Mouse (Mus musculus) kidney, embryonic 16.5 days (tissue): ENCODE results near the gene Gm13539. TPM values are rescaled to one million over a fixed set of nuclear protein-coding genes. Genes with fewer than 3 reads are reported as not detected.
"Not testable (repeated sequence)": the region's sequence is repeated elsewhere in the genome, so short reads cannot be mapped to it uniquely, and the experiment has no call there.

ENCODE experiments used
- ATAC-seq: fragments of 200-750 bp; cut with Nextera tagmentation; 2 replicates; pipeline ENCODE4 v1.8.0; 2017; ENCODE audit warnings: moderate TSS enrichment; ENCODE audit not compliant: low FRiP score, low TSS enrichment
- H3K27ac ChIP-seq: fragments of 300-500 bp; sonication (generic); 2 replicates; pipeline ENCODE4 v1.5.1; 2014; ENCODE audit warnings: low read length
- H3K27me3 ChIP-seq: fragments of 300-500 bp; sonication (generic); 2 replicates; pipeline ENCODE4 v1.6.1; 2014; ENCODE audit warnings: low read length, control low read depth, mixed read lengths; ENCODE audit not compliant: insufficient read depth
- H3K36me3 ChIP-seq: fragments of 300-500 bp; sonication (generic); 2 replicates; pipeline ENCODE4 v1.6.1; 2014; ENCODE audit warnings: low read length, control low read depth, mixed read lengths; ENCODE audit not compliant: insufficient read depth
- H3K4me1 ChIP-seq: fragments of 300-500 bp; sonication (generic); 2 replicates; pipeline ENCODE4 v1.6.1; 2014; ENCODE audit warnings: low read length, control low read depth, mixed read lengths; ENCODE audit not compliant: insufficient read depth
- H3K4me2 ChIP-seq: fragments of 300-500 bp; sonication (generic); replicated peaks from 2 replicates; pipeline ENCODE4 v1.6.1; 2014; ENCODE audit warnings: low read depth, low read length
- H3K4me3 ChIP-seq: fragments of 300-500 bp; sonication (generic); 2 replicates; pipeline ENCODE4 v1.5.1; 2014; ENCODE audit warnings: mild to moderate bottlenecking, low read length
- H3K9ac ChIP-seq: fragments of 300-500 bp; sonication (generic); replicated peaks from 2 replicates; pipeline ENCODE4 v1.6.1; 2014; ENCODE audit warnings: low read length
- H3K9me3 ChIP-seq: fragments of 300-500 bp; sonication (generic); 2 replicates; pipeline ENCODE4 v1.6.1; 2016; ENCODE audit warnings: low read length, control low read depth
- WGBS: fragments of 180-500 bp; shearing (Covaris S2); extraction: QIAGEN DNeasy Blood & Tissue Kit; methylation state at CpG from one replicate; pipeline ENCODE4 v1.1.7; 2014; 5-methylcytosine and 5-hydroxymethylcytosine counted together
- polyA plus RNA-seq: library from polyadenylated mRNA; unstranded; fragments of >200 nt; fragmentation: Nextera tagmentation; extraction: Ambion mirVana; gene quantifications from 2 replicates; pipeline ENCODE4 v1.2.1, GENCODE M21; 2015

Gm13539 gene
- polyA plus RNA-seq, result not detected in 2 replicates

GRCm38 (mm10) chr2:25781957-25782356 lies at the start of gene Gm13539:
Gene Gm13539, plus strand, starts transcription at chr2:25782257.
- 92% methylated on average over 3 of the region's 3 CpGs for WGBS
- Histone ChIP-seq H3K9me3 (no peaks in the 10 kb centered on the region), H3K4me2 (no peak within 1 kb of the TSS), H3K27me3 (no peaks in the 10 kb centered on the region), H3K9ac (no peak within 1 kb of the TSS), H3K27ac (no peak within 1 kb of the TSS), H3K4me3 (no peak within 1 kb of the TSS), H3K4me1 (no peaks in the 10 kb centered on the region), H3K36me3 (no peaks in the 10 kb centered on the region)
- no peak for ATAC-seq

DNA sequence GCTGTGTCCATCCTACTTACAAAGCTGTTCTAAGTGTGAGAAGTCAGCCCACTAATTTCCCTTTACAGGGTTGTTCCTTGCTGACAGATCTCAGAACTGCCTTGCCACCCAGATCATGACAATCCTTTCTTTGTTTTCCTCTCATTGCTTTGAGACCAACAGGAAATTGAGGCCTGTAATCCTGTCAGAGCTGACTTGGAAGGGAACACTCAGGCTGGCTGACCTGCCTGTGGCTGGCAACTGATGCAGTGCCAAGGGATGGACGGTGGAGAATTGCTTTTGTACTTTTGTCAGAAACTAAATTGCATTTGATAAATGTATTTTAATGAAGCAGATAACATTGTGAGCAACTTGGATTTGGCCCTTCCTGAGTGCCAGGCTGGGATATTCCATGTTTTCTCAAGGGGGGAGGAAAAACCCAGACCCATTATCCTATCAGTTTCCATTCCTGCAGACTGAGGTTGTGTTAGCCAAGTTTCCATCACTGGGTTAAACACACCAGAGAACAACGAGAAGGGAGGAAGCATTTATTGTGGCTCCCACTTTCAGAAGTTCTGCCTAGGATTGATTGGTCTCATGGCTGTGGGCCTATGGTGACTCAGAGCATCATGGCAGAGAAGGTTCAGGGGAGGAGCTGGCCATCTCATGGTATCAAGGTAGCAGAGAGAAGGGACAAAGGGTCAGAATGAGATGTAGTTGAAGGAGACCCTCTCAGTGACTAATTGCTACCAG lies 48.7 kb upstream of the Gm13539 start:
- Histone ChIP-seq H3K27ac (peak overlapping the region; percentile 37; the same call in 1 of the 2 replicates), H3K4me3 (no peak overlapping the region), H3K9me3 (no peaks in the 10 kb centered on the region), H3K4me2 (no peak overlapping the region), H3K27me3 (no peaks in the 10 kb centered on the region), H3K9ac (no peak overlapping the region), H3K36me3 (no peaks in the 10 kb centered on the region), H3K4me1 (no peaks in the 10 kb centered on the region)
- peak; percentile 27; the same call in 1 of the 2 replicates for ATAC-seq
- WGBS, result 18% methylated on average over 2 of the region's 2 CpGs

DNA sequence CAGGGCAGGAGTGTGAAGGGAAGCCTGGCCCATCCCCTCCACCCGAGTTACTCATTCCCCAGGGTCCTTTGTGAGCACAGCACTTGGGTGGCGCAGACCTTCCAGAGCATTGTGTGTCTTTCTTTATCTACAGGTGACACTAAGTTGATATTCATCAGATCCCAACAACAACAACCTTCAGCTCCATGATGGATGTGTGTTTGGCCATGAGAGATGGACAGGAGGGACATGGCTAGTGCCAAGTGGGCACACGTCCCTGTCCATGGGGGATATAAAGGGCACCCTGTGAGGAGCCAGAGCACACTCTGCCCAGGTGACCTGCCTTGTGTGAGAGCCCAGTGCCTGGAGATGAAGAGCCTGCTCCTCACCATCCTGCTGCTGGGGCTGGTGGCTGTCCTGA lies 45.3 kb upstream of the Gm13539 start, which contains the start of gene Obp2b:
TSS of gene Obp2b (plus strand) at position 301 of the 400 bp plus-strand sequence.
- not testable (repeated sequence) for H3K4me2 ChIP-seq, H3K9me3 ChIP-seq, H3K27me3 ChIP-seq, H3K36me3 ChIP-seq, H3K4me1 ChIP-seq, H3K27ac ChIP-seq, H3K4me3 ChIP-seq, ATAC-seq, H3K9ac ChIP-seq
- 74% methylated on average over 3 of the region's 3 CpGs for WGBS

- Histone ChIP-seq H3K27ac (no peak overlapping the region), H3K4me1 (no peaks in the 10 kb centered on the region), H3K36me3 (no peaks in the 10 kb centered on the region), H3K9ac (no peak overlapping the region), H3K4me3 (no peak overlapping the region), H3K9me3 (no peaks in the 10 kb centered on the region), H3K4me2 (no peak overlapping the region), H3K27me3 (no peaks in the 10 kb centered on the region)
- 76% methylated on average over 1 of the region's 1 CpGs for WGBS
- ATAC-seq, result no peak
These were observed 40.4 kb upstream of the Gm13539 start for GRCm38 (mm10) chr2:25741671-25742070.

- no peak overlapping the region for H3K27ac ChIP-seq
- H3K4me1 ChIP-seq, result no peaks in the 10 kb centered on the region
- H3K27me3 ChIP-seq, result no peaks in the 10 kb centered on the region
- ATAC-seq, result no peak
- H3K9me3 ChIP-seq, result peaks cover 3% of the 10 kb centered on the region; the same call in 1 of the 2 replicates
- no peak overlapping the region for H3K4me2 ChIP-seq
- H3K9ac ChIP-seq, result no peak overlapping the region
- WGBS, result 77% methylated on average over 1 of the region's 1 CpGs
- no peaks in the 10 kb centered on the region for H3K36me3 ChIP-seq
- no peak overlapping the region for H3K4me3 ChIP-seq
These were observed 27.9 kb upstream of the Gm13539 start for GRCm38 (mm10) chr2:25754201-25754600.

- peak; percentile 67 for ATAC-seq
- no peak overlapping the region for H3K4me2 ChIP-seq
- peak overlapping the region; percentile 25; the same call in 1 of the 2 replicates for H3K27ac ChIP-seq
- H3K9me3 ChIP-seq, result peaks cover 3% of the 10 kb centered on the region; the same call in 1 of the 2 replicates
- no peaks in the 10 kb centered on the region for H3K36me3 ChIP-seq
- H3K27me3 ChIP-seq, result no peaks in the 10 kb centered on the region
- WGBS, result 14% methylated on average over 4 of the region's 4 CpGs
- no peaks in the 10 kb centered on the region for H3K4me1 ChIP-seq
- H3K9ac ChIP-seq, result no peak overlapping the region
- no peak overlapping the region for H3K4me3 ChIP-seq
These were observed 23.9 kb upstream of the Gm13539 start for GRCm38 (mm10) chr2:25758064-25758625.

- Histone ChIP-seq H3K27me3 (no peaks in the 10 kb centered on the region), H3K36me3 (no peaks in the 10 kb centered on the region), H3K4me3 (no peak within 1 kb of the TSS), H3K27ac (no peak within 1 kb of the TSS), H3K9me3 (no peaks in the 10 kb centered on the region), H3K4me1 (no peaks in the 10 kb centered on the region), H3K9ac (no peak within 1 kb of the TSS), H3K4me2 (no peak within 1 kb of the TSS)
- no peak for ATAC-seq
- 44% methylated on average over 2 of the region's 2 CpGs for WGBS
These were observed 16.8 kb upstream of the Gm13539 start, which contains the start of gene Lcn3 for GRCm38 (mm10) chr2:25765269-25765668. Gene Lcn3, plus strand, starts transcription at chr2:25765569.

GRCm38 (mm10) chr2:25767764-25768163 lies 14.3 kb upstream of the Gm13539 start:
- no peaks in the 10 kb centered on the region for H3K9me3 ChIP-seq
- H3K9ac ChIP-seq, result no peak overlapping the region
- no peaks in the 10 kb centered on the region for H3K36me3 ChIP-seq
- no peak for ATAC-seq
- no peaks in the 10 kb centered on the region for H3K27me3 ChIP-seq
- no peak overlapping the region for H3K27ac ChIP-seq
- H3K4me3 ChIP-seq, result no peak overlapping the region
- no peaks in the 10 kb centered on the region for H3K4me1 ChIP-seq
- H3K4me2 ChIP-seq, result no peak overlapping the region
- WGBS, result 81% methylated on average over 4 of the region's 4 CpGs

DNA sequence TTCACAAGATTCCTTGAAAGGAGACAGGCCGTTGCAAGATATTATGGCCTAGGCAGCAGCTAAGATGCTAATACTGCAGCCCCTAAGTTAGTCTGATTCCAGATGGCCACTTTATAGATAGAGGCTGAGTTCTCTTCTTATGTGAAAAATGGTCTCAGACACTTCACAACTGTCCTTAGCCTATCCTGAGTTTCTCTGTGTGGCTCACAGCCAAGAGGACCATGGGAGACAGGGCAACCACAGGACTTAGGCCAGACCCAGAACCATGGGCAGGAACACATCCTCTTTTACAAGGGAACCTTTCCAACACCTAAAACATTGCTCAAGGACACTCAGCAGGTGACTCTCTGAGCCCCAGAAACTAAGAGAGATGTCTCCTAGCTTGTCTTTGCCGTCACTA lies 8.6 kb upstream of the Gm13539 start:
- ATAC-seq, result no peak
- no peaks in the 10 kb centered on the region for H3K9me3 ChIP-seq
- no peaks in the 10 kb centered on the region for H3K27me3 ChIP-seq
- no peaks in the 10 kb centered on the region for H3K4me1 ChIP-seq
- no peak overlapping the region for H3K4me2 ChIP-seq
- H3K4me3 ChIP-seq, result no peak overlapping the region
- no peaks in the 10 kb centered on the region for H3K36me3 ChIP-seq
- 90% methylated on average over 2 of the region's 2 CpGs for WGBS
- H3K9ac ChIP-seq, result no peak overlapping the region
- no peak overlapping the region for H3K27ac ChIP-seq

DNA sequence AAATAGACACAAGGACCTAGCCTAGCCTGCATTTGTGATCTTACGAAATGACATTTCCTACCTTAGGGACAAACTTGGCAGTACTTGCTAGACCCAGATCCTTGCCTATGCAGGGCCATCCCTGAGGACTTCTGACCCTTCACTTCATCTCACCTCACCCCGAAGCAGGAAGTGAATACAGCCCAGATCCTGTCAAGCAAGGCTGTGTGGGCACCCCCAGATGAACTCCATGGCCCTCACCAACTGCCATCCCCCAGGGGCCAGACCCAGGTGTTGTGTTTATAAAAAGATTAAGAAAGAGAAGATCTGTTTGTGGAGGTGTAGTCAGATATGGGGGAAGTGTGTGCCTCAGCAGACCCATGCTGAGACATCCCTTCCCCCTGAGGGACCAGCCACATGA lies 7.4 kb upstream of the Gm13539 start:
- no peak overlapping the region for H3K4me3 ChIP-seq
- H3K27me3 ChIP-seq, result no peaks in the 10 kb centered on the region
- 86% methylated on average over 2 of the region's 2 CpGs for WGBS
- H3K27ac ChIP-seq, result no peak overlapping the region
- no peaks in the 10 kb centered on the region for H3K9me3 ChIP-seq
- ATAC-seq, result no peak
- no peaks in the 10 kb centered on the region for H3K4me1 ChIP-seq
- H3K9ac ChIP-seq, result no peak overlapping the region
- H3K36me3 ChIP-seq, result no peaks in the 10 kb centered on the region
- no peak overlapping the region for H3K4me2 ChIP-seq
